Mouse (Mus musculus): ENCODE data around the gene Stom.

Stom gene

GRCm38 (mm10) chr2:35318405-35318804, 18.4 kb downstream of the Stom start:
- no peak for DNase-seq

GRCm38 (mm10) chr2:35317604-35318003, 19.2 kb downstream of the Stom start:
- DNase-seq, result no peak

- no peak for DNase-seq
Measured at GRCm38 (mm10) chr2:35314300-35314699, 22.5 kb downstream of the Stom start.

- DNase-seq, result no peak
Measured at GRCm38 (mm10) chr2:35309906-35310493, 26.8 kb downstream of the Stom start.

- DNase-seq, result no peak
Measured at GRCm38 (mm10) chr2:35308166-35308565, 28.6 kb downstream of the Stom start.

DNA sequence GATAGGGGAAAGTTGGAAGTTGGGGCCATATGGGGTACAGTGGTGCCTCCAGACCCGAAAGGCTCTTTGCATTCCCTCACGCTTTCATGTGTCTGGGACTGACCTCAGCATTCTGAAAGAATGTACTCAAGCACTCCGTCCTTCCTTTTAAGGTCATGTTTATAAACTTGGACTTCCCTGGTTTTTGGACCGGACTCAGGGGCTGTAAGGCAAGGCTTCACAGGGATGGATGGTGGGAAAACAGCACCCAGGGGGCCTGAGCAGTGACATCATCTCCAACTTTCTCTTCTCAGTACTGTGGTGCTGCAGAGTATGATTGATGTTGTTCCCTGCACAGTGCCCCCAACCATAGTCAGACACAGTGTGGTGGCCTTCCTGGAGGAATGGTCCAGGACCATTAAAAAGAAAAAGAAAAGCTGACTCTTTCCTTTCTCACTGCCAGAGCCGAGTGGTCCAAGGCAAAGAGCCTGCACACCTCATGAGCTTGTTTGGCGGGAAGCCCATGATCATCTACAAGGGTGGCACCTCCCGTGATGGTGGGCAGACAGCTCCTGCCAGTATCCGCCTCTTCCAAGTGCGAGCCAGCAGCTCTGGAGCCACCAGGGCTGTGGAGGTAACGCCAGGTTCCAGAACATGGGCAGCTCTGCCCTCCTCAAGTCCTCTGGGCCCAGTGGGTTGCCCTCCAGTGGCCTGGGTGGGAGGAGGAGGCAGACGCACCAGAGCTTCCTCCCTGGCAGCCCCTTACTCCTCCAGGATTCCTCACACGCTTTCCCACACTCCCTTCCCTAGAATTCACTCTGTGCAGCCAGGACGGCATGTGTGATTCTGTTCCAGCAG, 34.5 kb downstream of the Stom start:
- no peak for DNase-seq

DNA sequence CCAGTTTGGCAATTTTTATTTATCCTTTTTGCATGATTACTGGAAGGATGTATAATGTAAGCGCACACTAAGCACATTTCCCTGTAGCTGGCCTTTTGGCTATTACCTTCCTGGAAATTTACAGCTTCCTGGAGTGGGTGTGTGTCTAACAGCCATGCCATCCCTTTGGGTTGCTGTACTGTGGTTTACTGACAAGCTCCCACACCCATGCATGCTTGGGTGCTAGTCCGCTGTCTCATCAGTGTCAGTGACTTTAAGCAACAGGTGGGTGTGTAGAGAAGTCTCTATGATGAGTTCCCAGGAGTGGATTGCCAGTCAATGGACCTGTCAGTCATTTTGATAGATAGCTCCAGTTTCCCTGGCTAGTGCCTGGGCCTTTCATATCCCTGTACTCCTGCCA, 37.3 kb downstream of the Stom start:
- DNase-seq, result no peak

DNA sequence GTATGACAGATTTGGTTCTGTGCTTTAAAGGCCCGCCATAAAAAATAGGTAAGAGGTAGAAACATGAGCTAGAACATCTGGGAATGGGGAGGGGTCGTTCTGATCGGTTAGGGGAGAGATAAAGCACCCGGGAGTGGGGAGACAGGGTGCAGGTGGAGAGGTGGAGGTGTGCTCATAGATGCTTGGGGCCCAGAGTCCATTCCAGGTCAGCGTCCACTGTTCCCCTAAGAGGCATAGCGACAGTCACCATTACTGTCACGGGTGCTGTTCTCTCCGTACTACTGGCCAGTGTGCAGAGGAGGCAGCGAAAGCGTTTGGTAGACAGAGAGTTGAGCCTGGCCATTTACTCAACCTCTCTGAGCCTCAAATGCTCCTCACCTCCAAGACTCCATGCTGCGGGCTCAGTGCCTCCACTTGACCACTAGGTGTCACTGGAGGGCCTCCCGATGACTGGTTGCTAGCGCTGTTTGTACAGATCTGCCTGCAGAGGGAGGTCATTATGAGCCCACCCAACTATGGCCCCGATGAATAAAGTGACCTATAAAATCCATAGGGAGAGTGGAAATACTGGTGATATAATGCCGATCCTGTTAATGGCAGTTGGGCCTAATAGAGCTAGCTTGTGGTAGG, 39.0 kb downstream of the Stom start:
- DNase-seq, result peak; percentile 71

GRCm38 (mm10) chr2:35293291-35293690, 43.5 kb downstream of the Stom start:
- peak; percentile 35 for DNase-seq

DNA sequence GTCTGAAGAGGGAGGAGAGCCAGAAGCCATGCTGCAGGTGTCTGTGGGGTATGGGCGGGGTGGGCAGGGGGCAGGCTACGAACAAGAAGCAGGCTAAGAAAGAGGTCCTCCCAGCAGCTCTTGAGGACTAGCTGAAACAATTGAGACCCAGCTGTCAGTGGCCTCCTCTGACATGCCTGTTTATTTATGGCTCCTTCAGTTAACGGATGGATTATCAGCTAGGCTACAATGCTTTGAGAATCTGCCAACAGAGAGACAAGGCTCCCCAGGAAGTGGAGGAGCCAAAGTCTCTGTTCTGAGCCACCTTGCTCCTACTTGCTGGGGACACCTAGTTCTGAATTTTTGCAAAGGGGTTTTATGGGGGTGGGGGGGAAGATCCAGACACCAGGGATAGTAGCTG, 44.1 kb downstream of the Stom start:
- no peak for DNase-seq

GRCm38 (mm10) chr2:35291856-35292255, 44.9 kb downstream of the Stom start:
- peak; percentile 26 for DNase-seq

DNA sequence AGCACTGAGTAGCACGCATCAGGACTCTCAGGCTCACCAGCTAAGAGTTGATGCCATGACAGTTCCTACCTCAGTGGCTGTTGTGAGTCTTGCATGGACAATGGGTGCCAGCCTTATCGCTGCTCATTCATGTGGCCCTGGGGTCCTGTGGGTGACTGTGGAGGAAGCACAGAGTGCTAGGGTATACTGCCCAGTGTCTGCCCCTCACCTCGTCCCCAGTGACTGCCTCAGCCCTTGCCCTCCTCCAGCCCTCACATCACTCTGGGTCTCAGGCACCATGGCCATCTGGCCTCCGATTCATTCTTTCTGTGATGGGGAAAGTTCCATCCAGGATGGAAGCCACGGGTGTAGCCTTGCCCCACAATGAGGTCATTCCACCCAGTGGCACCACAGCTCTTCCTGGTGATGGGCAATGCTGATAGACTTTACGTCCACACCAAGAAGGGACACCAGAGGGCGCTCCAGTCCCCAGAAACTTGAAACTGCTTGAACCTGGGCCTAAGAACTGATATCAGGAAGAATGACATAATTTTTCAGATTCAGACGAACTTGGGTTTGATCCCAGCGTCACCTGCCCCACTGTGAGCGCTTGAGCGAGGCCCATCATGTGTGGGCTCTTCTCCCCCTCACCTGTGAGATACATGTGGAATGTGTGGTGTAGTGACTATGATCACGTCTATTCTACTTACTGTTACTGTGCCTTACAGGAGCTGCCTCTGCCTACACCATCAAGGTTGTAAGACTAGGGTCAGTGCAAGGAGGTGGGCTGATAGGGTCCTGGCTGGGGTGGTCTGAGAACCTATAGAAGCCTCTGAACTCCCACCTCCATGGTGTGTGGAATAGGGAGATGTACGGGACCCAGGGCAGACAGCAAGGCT, 47.8 kb downstream of the Stom start:
- DNase-seq, result peak; percentile 73

DNA sequence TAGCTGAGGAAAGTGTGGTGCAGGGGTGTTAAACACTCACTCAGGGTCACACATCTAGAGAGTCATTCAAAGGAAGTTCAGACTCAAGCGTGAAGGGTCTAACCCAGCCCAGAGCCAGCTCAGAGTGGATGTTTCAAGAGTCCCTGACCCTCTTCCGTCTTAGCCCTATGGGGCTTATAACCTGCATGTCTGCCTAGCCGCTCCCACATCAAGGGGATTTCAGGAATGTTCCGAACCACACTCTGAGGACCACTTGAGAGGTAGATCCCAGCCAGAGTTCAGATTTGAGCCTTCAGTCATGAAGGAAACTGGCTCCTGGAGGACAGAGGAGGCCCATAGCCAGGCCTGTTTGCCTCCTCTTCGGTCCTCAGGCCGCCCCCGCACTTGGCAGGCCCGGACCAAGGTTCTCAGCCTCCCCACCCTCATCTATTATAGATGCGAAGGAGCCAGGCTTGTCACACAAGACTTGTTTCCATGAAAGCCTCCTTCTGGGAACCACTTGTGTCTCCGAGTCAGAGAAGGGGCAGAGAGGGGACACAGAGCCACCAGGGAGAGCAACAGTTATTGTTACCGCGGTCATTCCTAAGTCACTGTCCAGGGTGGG, 49.7 kb downstream of the Stom start:
- DNase-seq, result no peak

DNA sequence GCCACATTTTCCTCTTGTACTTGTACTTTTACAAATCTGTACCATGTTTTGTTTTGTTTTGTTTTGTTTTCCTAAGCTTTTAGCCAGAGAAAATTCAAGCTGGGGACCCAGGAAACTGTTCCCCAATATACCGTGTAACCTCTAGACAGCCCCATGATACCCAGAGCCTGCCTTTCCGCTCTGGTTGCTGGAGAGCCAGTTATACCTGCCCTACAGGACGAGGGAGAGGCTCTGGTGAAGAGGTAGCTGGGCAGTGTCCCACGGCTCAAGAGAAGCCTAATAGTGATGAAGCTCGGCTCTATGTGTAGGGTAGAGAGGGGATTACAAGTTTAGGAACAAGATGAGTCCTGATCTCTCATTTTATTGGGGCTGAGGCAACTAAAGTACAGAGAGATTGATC, 51.6 kb downstream of the Stom start:
- DNase-seq, result no peak

DNA sequence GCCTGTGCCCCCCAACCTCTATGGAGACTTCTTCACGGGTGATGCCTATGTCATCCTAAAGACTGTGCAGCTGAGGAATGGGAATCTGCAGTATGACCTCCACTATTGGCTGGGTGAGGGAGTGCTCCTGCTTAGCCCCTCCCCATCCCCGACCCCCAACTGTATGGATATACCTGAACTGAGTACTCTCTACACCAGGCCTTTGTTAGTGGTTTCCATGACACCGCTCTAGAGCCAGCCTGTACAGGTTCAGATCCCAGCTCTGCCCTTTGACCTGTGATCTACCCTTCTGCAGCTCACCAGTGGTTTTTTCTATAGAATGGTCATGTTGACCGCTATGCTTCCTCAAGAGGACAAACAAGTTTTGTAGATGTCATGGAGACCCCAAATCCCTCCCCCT, 52.8 kb downstream of the Stom start:
- DNase-seq, result no peak

DNA sequence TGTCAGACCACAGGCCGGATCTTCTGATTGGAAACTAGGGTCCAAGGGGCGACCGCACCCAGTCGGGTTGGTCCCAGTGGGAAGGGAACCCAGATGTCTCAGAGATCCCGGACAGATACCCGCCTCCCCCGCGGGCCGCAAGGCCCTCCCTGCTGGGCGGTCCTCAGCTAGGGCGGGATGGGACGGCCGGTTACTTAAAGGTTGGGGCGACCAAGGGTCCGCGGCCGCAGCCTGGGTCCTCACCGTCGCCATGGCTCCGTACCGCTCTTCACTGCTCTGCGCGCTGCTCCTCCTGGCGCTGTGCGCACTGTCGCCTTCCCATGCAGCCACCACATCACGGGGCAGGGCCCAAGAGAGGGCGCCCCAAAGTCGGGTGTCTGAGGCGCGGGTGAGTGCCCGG, 54.6 kb downstream of the Stom start:
- no peak for DNase-seq

GRCm38 (mm10) chr2:35280001-35280400, 56.8 kb downstream of the Stom start:
- no peak for DNase-seq

GRCm38 (mm10) chr2:35278371-35279210, 58.2 kb downstream of the Stom start:
- DNase-seq, result no peak

DNA sequence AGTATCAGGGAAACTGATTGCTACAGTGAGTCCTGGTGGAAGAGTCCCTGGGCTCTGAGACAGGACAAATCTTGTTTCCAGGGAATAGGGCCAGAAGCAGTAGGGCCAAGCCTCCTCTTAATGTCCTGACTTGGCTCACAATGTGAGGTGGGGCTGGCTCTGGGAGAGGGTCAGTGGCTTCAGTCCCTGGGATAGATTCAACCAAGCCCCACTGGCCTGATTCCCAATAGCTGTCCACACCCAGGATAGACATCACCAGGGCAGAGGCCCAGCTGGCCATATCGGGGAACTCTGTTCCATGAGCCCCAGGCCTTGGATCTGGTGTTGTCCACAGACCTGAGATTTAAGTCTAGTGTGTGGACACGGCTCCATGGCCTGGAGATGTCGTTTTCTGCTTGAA, 59.1 kb downstream of the Stom start:
- DNase-seq, result no peak

GRCm38 (mm10) chr2:35273536-35273935, 63.2 kb downstream of the Stom start:
- DNase-seq, result no peak

DNA sequence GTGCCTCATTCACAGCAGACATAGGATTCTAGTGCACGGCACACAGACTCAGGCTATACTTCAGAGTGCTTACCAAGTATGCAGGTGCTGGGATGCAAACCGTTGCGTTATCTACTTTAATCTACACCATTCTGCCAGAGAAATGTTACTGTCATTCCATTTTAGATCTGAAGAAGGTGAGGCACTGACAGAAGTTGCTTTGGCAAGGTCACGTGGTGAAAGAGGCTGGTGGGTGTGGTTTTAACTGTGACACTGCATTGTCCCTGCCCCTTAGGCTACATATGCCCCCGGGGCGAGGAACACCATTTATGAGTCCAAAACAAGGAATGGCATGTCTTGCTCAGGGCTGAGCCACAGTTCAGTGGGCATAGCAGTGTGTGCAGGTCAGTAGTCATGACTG, 63.9 kb downstream of the Stom start:
- no peak for DNase-seq

- DNase-seq, result no peak
Measured at GRCm38 (mm10) chr2:35271817-35272216, 65.0 kb downstream of the Stom start.

Measured in cerebellum, adult 11 months (tissue).